Mouse (Mus musculus) frontal cortex, adult 2 months (tissue): ENCODE data around the gene Agbl5. TPM values are rescaled to one million over a fixed set of nuclear protein-coding genes. Genes with fewer than 3 reads are reported as not detected.
"Not testable (repeated sequence)": the region's sequence is repeated elsewhere in the genome, so short reads cannot be mapped to it uniquely, and the experiment has no call there.

ENCODE experiments used
- DNase-seq, 2 experiments: peaks; one replicate each; pipeline ENCODE4 v3.0.0; 2022; ENCODE audit warnings: low spot score in 1 of 2; ENCODE audit errors: extremely low spot score in 1 of 2
- polyA plus RNA-seq: library from polyadenylated mRNA; depleted of rRNA; stranded (reverse); fragments of >200 nt; gene quantifications from 2 replicates; pipeline ENCODE4 v1.2.3, GENCODE M21; 2012; rRNA removed

Gene Agbl5
- polyA plus RNA-seq: 24.2 and 25.4 TPM in 2 replicates

GRCm38 (mm10) chr5:30888337-30889087 is at the start of gene Agbl5:
Gene Agbl5 (plus strand): TSS chr5:30888694.
- DNase-seq: peak; percentile 92 to 98

GRCm38 (mm10) chr5:30839731-30840130 is 48.8 kb upstream of the Agbl5 start:
- DNase-seq: no peak

- DNase-seq: no peak
Measured at GRCm38 (mm10) chr5:30841896-30842295, 46.6 kb upstream of the Agbl5 start.

GRCm38 (mm10) chr5:30849891-30850555 is 38.5 kb upstream of the Agbl5 start:
- no peak for DNase-seq

GRCm38 (mm10) chr5:30850556-30850925 is 38.0 kb upstream of the Agbl5 start:
- DNase-seq: no peak

GRCm38 (mm10) chr5:30853522-30853921 is 35.0 kb upstream of the Agbl5 start:
- DNase-seq: no peak

GRCm38 (mm10) chr5:30855674-30856073 is 32.8 kb upstream of the Agbl5 start:
- no peak for DNase-seq

- no peak for DNase-seq
Measured at GRCm38 (mm10) chr5:30856124-30856523, 32.4 kb upstream of the Agbl5 start.

- no peak for DNase-seq
Measured at GRCm38 (mm10) chr5:30863852-30864251, 24.6 kb upstream of the Agbl5 start.

GRCm38 (mm10) chr5:30864322-30864721 is 24.2 kb upstream of the Agbl5 start:
- DNase-seq: no peak

- DNase-seq: no peak
Measured at GRCm38 (mm10) chr5:30866871-30867270, 21.6 kb upstream of the Agbl5 start.

GRCm38 (mm10) chr5:30867712-30868111 is 20.8 kb upstream of the Agbl5 start, which contains the start of gene Tmem214:
Gene Tmem214 (plus strand): TSS chr5:30868012.
- DNase-seq: no peak

- DNase-seq: peak in 1 of 2 experiments; percentile 30
Measured at GRCm38 (mm10) chr5:30868981-30869380, 19.5 kb upstream of the Agbl5 start.

- DNase-seq: peak; percentile 77 to 94
Measured at GRCm38 (mm10) chr5:30869405-30870130, 18.9 kb upstream of the Agbl5 start.

- DNase-seq: no peak
Measured at GRCm38 (mm10) chr5:30870131-30870406, 18.4 kb upstream of the Agbl5 start.

- DNase-seq: no peak
Measured at GRCm38 (mm10) chr5:30872574-30872973, 15.9 kb upstream of the Agbl5 start.

GRCm38 (mm10) chr5:30874365-30874764 is 14.1 kb upstream of the Agbl5 start:
- DNase-seq: no peak

GRCm38 (mm10) chr5:30878616-30879015 is 9.9 kb upstream of the Agbl5 start:
- no peak for DNase-seq

- DNase-seq: no peak
Measured at GRCm38 (mm10) chr5:30879347-30879943, 9.0 kb upstream of the Agbl5 start.

GRCm38 (mm10) chr5:30881839-30882238 is 6.7 kb upstream of the Agbl5 start:
- not testable (repeated sequence) for DNase-seq

GRCm38 (mm10) chr5:30886209-30886608 is 2.3 kb upstream of the Agbl5 start:
- no peak for DNase-seq
